Mouse (Mus musculus): ENCODE data around the gene Cyp26b1.

GRCm38 (mm10) chr6:84616586-84616985 lies 22.9 kb upstream of the Cyp26b1 start:
- TF ChIP-seq MAX (IDR thresholded peaks at IDR 0.05; ENCODE audit: low read depth) (no peak), POLR2A (IDR thresholded peaks at IDR 0.05; ENCODE audit: insufficient read length, low read depth) (no peak), CEBPB (IDR thresholded peaks at IDR 0.05; ENCODE audit: insufficient read depth, poor library complexity, severe bottlenecking) (no peak), MYOD1 (IDR thresholded peaks at IDR 0.05; ENCODE audit: control insufficient read depth in 1 of 3, insufficient read length in 2 of 3, low read depth in 2 of 3) (no peak), USF1 (IDR thresholded peaks at IDR 0.05; ENCODE audit: low read depth) (no peak), TCF12 (IDR thresholded peaks at IDR 0.05; ENCODE audit: insufficient read depth, poor library complexity, severe bottlenecking) (no peak), POLR2AphosphoS2 (IDR thresholded peaks at IDR 0.05; ENCODE audit: insufficient read length, low read depth) (no peak), E2F4 (IDR thresholded peaks at IDR 0.05; ENCODE audit: insufficient read depth) (no peak), REST (IDR thresholded peaks at IDR 0.05; ENCODE audit: insufficient read depth, insufficient read length) (no peak)
